Mouse (Mus musculus): ENCODE measurements around the gene Borcs7. TPM values are rescaled to one million over a fixed set of nuclear protein-coding genes. Genes with fewer than 3 reads are reported as not detected.
A peak's percentile ranks its signal among the peaks of the same experiment; 100 is the strongest.

Borcs7 gene
- total RNA-seq (2017), result 5.9 and 7.6 TPM in 2 replicates

- ATAC-seq (replicated peaks in 1 of 2; ENCODE audit: insufficient read depth in 1 of 2, low FRiP score in 2 of 2, low TSS enrichment in 1 of 2, low read depth in 1 of 2, poor library complexity in 2 of 2, severe bottlenecking in 2 of 2), result peak; percentile 94 to 96
Measured at GRCm38 (mm10) chr19:46689460-46690372, at the start of gene Borcs7. TSS of gene Borcs7 (plus strand) at chr19:46689906.

GRCm38 (mm10) chr19:46640780-46641179 is 48.9 kb upstream of the Borcs7 start:
- no peak for ATAC-seq (replicated peaks in 1 of 2; ENCODE audit: insufficient read depth in 1 of 2, low FRiP score in 2 of 2, low TSS enrichment in 1 of 2, low read depth in 1 of 2, poor library complexity in 2 of 2, severe bottlenecking in 2 of 2)

- ATAC-seq (replicated peaks in 1 of 2; ENCODE audit: insufficient read depth in 1 of 2, low FRiP score in 2 of 2, low TSS enrichment in 1 of 2, low read depth in 1 of 2, poor library complexity in 2 of 2, severe bottlenecking in 2 of 2), result peak; percentile 27 to 33; a peak in 1 of 4 replicates
Measured at GRCm38 (mm10) chr19:46641420-46642085, 48.2 kb upstream of the Borcs7 start.

- no peak for ATAC-seq (replicated peaks in 1 of 2; ENCODE audit: insufficient read depth in 1 of 2, low FRiP score in 2 of 2, low TSS enrichment in 1 of 2, low read depth in 1 of 2, poor library complexity in 2 of 2, severe bottlenecking in 2 of 2)
Measured at GRCm38 (mm10) chr19:46642136-46642753, 47.5 kb upstream of the Borcs7 start.

GRCm38 (mm10) chr19:46643236-46643635 is 46.5 kb upstream of the Borcs7 start:
- no peak for ATAC-seq (replicated peaks in 1 of 2; ENCODE audit: insufficient read depth in 1 of 2, low FRiP score in 2 of 2, low TSS enrichment in 1 of 2, low read depth in 1 of 2, poor library complexity in 2 of 2, severe bottlenecking in 2 of 2)

- no peak for ATAC-seq (replicated peaks in 1 of 2; ENCODE audit: insufficient read depth in 1 of 2, low FRiP score in 2 of 2, low TSS enrichment in 1 of 2, low read depth in 1 of 2, poor library complexity in 2 of 2, severe bottlenecking in 2 of 2)
Measured at GRCm38 (mm10) chr19:46644343-46644792, 45.3 kb upstream of the Borcs7 start.

GRCm38 (mm10) chr19:46644793-46645602 is 44.7 kb upstream of the Borcs7 start:
- ATAC-seq (replicated peaks in 1 of 2; ENCODE audit: insufficient read depth in 1 of 2, low FRiP score in 2 of 2, low TSS enrichment in 1 of 2, low read depth in 1 of 2, poor library complexity in 2 of 2, severe bottlenecking in 2 of 2), result no peak

- no peak for ATAC-seq (replicated peaks in 1 of 2; ENCODE audit: insufficient read depth in 1 of 2, low FRiP score in 2 of 2, low TSS enrichment in 1 of 2, low read depth in 1 of 2, poor library complexity in 2 of 2, severe bottlenecking in 2 of 2)
Measured at GRCm38 (mm10) chr19:46646041-46646481, 43.6 kb upstream of the Borcs7 start.

GRCm38 (mm10) chr19:46647254-46647653 is 42.5 kb upstream of the Borcs7 start:
- no peak for ATAC-seq (replicated peaks in 1 of 2; ENCODE audit: insufficient read depth in 1 of 2, low FRiP score in 2 of 2, low TSS enrichment in 1 of 2, low read depth in 1 of 2, poor library complexity in 2 of 2, severe bottlenecking in 2 of 2)

- ATAC-seq (replicated peaks in 1 of 2; ENCODE audit: insufficient read depth in 1 of 2, low FRiP score in 2 of 2, low TSS enrichment in 1 of 2, low read depth in 1 of 2, poor library complexity in 2 of 2, severe bottlenecking in 2 of 2), result no peak
Measured at GRCm38 (mm10) chr19:46647850-46648249, 41.9 kb upstream of the Borcs7 start.

- peak; percentile 74 to 75 for ATAC-seq (replicated peaks in 1 of 2; ENCODE audit: insufficient read depth in 1 of 2, low FRiP score in 2 of 2, low TSS enrichment in 1 of 2, low read depth in 1 of 2, poor library complexity in 2 of 2, severe bottlenecking in 2 of 2)
Measured at GRCm38 (mm10) chr19:46648565-46648964, 41.1 kb upstream of the Borcs7 start.

GRCm38 (mm10) chr19:46653188-46653587 is 36.5 kb upstream of the Borcs7 start:
- ATAC-seq (replicated peaks in 1 of 2; ENCODE audit: insufficient read depth in 1 of 2, low FRiP score in 2 of 2, low TSS enrichment in 1 of 2, low read depth in 1 of 2, poor library complexity in 2 of 2, severe bottlenecking in 2 of 2), result no peak

- peak; percentile 68 to 77 for ATAC-seq (replicated peaks in 1 of 2; ENCODE audit: insufficient read depth in 1 of 2, low FRiP score in 2 of 2, low TSS enrichment in 1 of 2, low read depth in 1 of 2, poor library complexity in 2 of 2, severe bottlenecking in 2 of 2)
Measured at GRCm38 (mm10) chr19:46653616-46654235, 36.0 kb upstream of the Borcs7 start.

- no peak for ATAC-seq (replicated peaks in 1 of 2; ENCODE audit: insufficient read depth in 1 of 2, low FRiP score in 2 of 2, low TSS enrichment in 1 of 2, low read depth in 1 of 2, poor library complexity in 2 of 2, severe bottlenecking in 2 of 2)
Measured at GRCm38 (mm10) chr19:46655626-46656025, 34.1 kb upstream of the Borcs7 start.

- no peak for ATAC-seq (replicated peaks in 1 of 2; ENCODE audit: insufficient read depth in 1 of 2, low FRiP score in 2 of 2, low TSS enrichment in 1 of 2, low read depth in 1 of 2, poor library complexity in 2 of 2, severe bottlenecking in 2 of 2)
Measured at GRCm38 (mm10) chr19:46656151-46656840, 33.4 kb upstream of the Borcs7 start.

- no peak for ATAC-seq (replicated peaks in 1 of 2; ENCODE audit: insufficient read depth in 1 of 2, low FRiP score in 2 of 2, low TSS enrichment in 1 of 2, low read depth in 1 of 2, poor library complexity in 2 of 2, severe bottlenecking in 2 of 2)
Measured at GRCm38 (mm10) chr19:46657339-46658020, 32.2 kb upstream of the Borcs7 start.
